Mouse (Mus musculus) hindbrain, embryonic 10.5 days (tissue): ENCODE results near the gene Wbp1l. TPM values are rescaled to one million over a fixed set of nuclear protein-coding genes. Genes with fewer than 3 reads are reported as not detected.
A peak's percentile ranks its signal among the peaks of the same experiment; 100 is the strongest.

Source experiments
- DNase-seq: peaks from one replicate; pipeline ENCODE4 v3.0.0-alpha.2; 2017; ENCODE audit warnings: low spot score
- H3K27ac ChIP-seq: fragments of 300-500 bp; sonication (generic); 2 replicates; pipeline ENCODE4 v1.5.1; 2016; ENCODE audit warnings: mild to moderate bottlenecking, moderate library complexity
- H3K27me3 ChIP-seq: fragments of 300-500 bp; sonication (generic); 2 replicates; pipeline ENCODE4 v1.6.1; 2016; ENCODE audit warnings: mild to moderate bottlenecking; ENCODE audit not compliant: poor library complexity, insufficient read depth, severe bottlenecking
- H3K36me3 ChIP-seq: fragments of 300-500 bp; sonication (generic); 2 replicates; pipeline ENCODE4 v1.6.1; 2016; ENCODE audit warnings: mild to moderate bottlenecking, moderate library complexity
- H3K4me1 ChIP-seq: fragments of 300-500 bp; sonication (generic); replicated peaks from 2 replicates; pipeline ENCODE4 v1.6.1; 2016; ENCODE audit warnings: mild to moderate bottlenecking
- H3K4me3 ChIP-seq: fragments of 300-500 bp; sonication (generic); 2 replicates; pipeline ENCODE4 v1.5.1; 2016; ENCODE audit warnings: mild to moderate bottlenecking, moderate library complexity
- H3K9me3 ChIP-seq: fragments of 300-500 bp; sonication (generic); 2 replicates; pipeline ENCODE4 v1.6.1; 2016; ENCODE audit warnings: mild to moderate bottlenecking, moderate library complexity
- WGBS: fragments of 180-500 bp; shearing (Covaris S2); methylation state at CpG from one replicate; pipeline ENCODE4 v1.1.7; 2016; 5-methylcytosine and 5-hydroxymethylcytosine counted together
- polyA plus RNA-seq: library from polyadenylated mRNA; unstranded; fragments of >200 nt; fragmentation: Nextera tagmentation; extraction: Ambion mirVana; gene quantifications from 2 replicates; pipeline ENCODE4 v1.2.1, GENCODE M21; 2016

Gene Wbp1l
- polyA plus RNA-seq, 1 experiment from 2014 or later: 54.4 TPM

- 0 out of 2 replicates have a peak, but pooled peaks cover 3% of the 10 kb centered on the region for H3K9me3 ChIP-seq
- peak overlapping the region; percentile 89 for H3K27ac ChIP-seq
- H3K27me3 ChIP-seq: no peaks in the 10 kb centered on the region
- WGBS: 20% methylated on average over 19 of the region's 19 CpGs
- H3K36me3 ChIP-seq: peaks cover 25% of the 10 kb centered on the region
- H3K4me3 ChIP-seq: peak overlapping the region; percentile 49
- DNase-seq: peak; percentile 61
- H3K4me1 ChIP-seq: peaks cover 84% of the 10 kb centered on the region
These were observed 25.2 kb downstream of the Wbp1l start for GRCm38 (mm10) chr19:46623790-46624772.

- 93% methylated on average over 12 of the region's 12 CpGs for WGBS
These were observed 26.1 kb downstream of the Wbp1l start for GRCm38 (mm10) chr19:46625015-46625414.

GRCm38 (mm10) chr19:46625519-46625918 is 26.6 kb downstream of the Wbp1l start:
- H3K4me1 ChIP-seq: peaks cover 77% of the 10 kb centered on the region
- peaks cover 24% of the 10 kb centered on the region for H3K36me3 ChIP-seq
- H3K9me3 ChIP-seq: 0 out of 2 replicates have a peak, but pooled peaks cover 3% of the 10 kb centered on the region
- H3K4me3 ChIP-seq: peak overlapping the region; percentile 49; the same call in 1 of the 2 replicates
- peak overlapping the region; percentile 89 for H3K27ac ChIP-seq
- 68% methylated on average over 10 of the region's 10 CpGs for WGBS
- no peak for DNase-seq
- no peaks in the 10 kb centered on the region for H3K27me3 ChIP-seq

More at GRCm38 (mm10) chr19:46625015-46625414, 26.1 kb downstream of the Wbp1l start:
- Histone ChIP-seq H3K9me3 (0 out of 2 replicates have a peak, but pooled peaks cover 3% of the 10 kb centered on the region), H3K27ac (peak overlapping the region; percentile 89), H3K4me3 (peak overlapping the region; percentile 49; the same call in 1 of the 2 replicates), H3K36me3 (peaks cover 24% of the 10 kb centered on the region), H3K4me1 (peaks cover 81% of the 10 kb centered on the region), H3K27me3 (no peaks in the 10 kb centered on the region)
- DNase-seq: no peak

GRCm38 (mm10) chr19:46628403-46628802 is 29.5 kb downstream of the Wbp1l start:
- WGBS: 94% methylated on average over 10 of the region's 10 CpGs
- Histone ChIP-seq H3K4me1 (peaks cover 49% of the 10 kb centered on the region), H3K9me3 (0 out of 2 replicates have a peak, but pooled peaks cover 3% of the 10 kb centered on the region), H3K27ac (peak overlapping the region; percentile 30; the same call in 1 of the 2 replicates), H3K27me3 (no peaks in the 10 kb centered on the region), H3K4me3 (no peak overlapping the region), H3K36me3 (peaks cover 38% of the 10 kb centered on the region)
- DNase-seq: no peak

GRCm38 (mm10) chr19:46629807-46630206 is 30.9 kb downstream of the Wbp1l start:
- DNase-seq: no peak
- Histone ChIP-seq H3K4me1 (peaks cover 35% of the 10 kb centered on the region), H3K27ac (no peak overlapping the region; the same call in 1 of the 2 replicates), H3K27me3 (no peaks in the 10 kb centered on the region), H3K9me3 (0 out of 2 replicates have a peak, but pooled peaks cover 3% of the 10 kb centered on the region), H3K36me3 (peaks cover 38% of the 10 kb centered on the region), H3K4me3 (no peak overlapping the region)
- 81% methylated on average over 9 of the region's 9 CpGs for WGBS

- Histone ChIP-seq H3K4me3 (no peak overlapping the region), H3K27me3 (no peaks in the 10 kb centered on the region), H3K27ac (no peak overlapping the region), H3K9me3 (no peaks in the 10 kb centered on the region), H3K4me1 (peaks cover 37% of the 10 kb centered on the region), H3K36me3 (peaks cover 26% of the 10 kb centered on the region)
- WGBS: 92% methylated on average over 9 of the region's 9 CpGs
- no peak for DNase-seq
These were observed 32.8 kb downstream of the Wbp1l start for GRCm38 (mm10) chr19:46631637-46632036.

- no peaks in the 10 kb centered on the region for H3K9me3 ChIP-seq
- DNase-seq: no peak
- H3K27ac ChIP-seq: no peak overlapping the region; the same call in 1 of the 2 replicates
- no peaks in the 10 kb centered on the region for H3K27me3 ChIP-seq
- no peak overlapping the region for H3K4me3 ChIP-seq
- WGBS: 66% methylated on average over 9 of the region's 9 CpGs
- H3K36me3 ChIP-seq: peaks cover 38% of the 10 kb centered on the region
- H3K4me1 ChIP-seq: peaks cover 27% of the 10 kb centered on the region
These were observed 36.9 kb downstream of the Wbp1l start for GRCm38 (mm10) chr19:46635766-46636165.

- H3K27me3 ChIP-seq: no peaks in the 10 kb centered on the region
- H3K4me1 ChIP-seq: peaks cover 45% of the 10 kb centered on the region
- H3K9me3 ChIP-seq: no peaks in the 10 kb centered on the region
- no peak overlapping the region for H3K27ac ChIP-seq
- 87% methylated on average over 6 of the region's 6 CpGs for WGBS
- no peak overlapping the region for H3K4me3 ChIP-seq
- no peak for DNase-seq
- H3K36me3 ChIP-seq: peaks cover 24% of the 10 kb centered on the region
These were observed 38.7 kb downstream of the Wbp1l start for GRCm38 (mm10) chr19:46637598-46637997.

- H3K4me1 ChIP-seq: peaks cover 60% of the 10 kb centered on the region
These were observed 40.2 kb downstream of the Wbp1l start for GRCm38 (mm10) chr19:46639053-46639452.

GRCm38 (mm10) chr19:46639496-46639895 is 40.6 kb downstream of the Wbp1l start:
- DNase-seq: no peak
- Histone ChIP-seq H3K36me3 (peaks cover 24% of the 10 kb centered on the region), H3K9me3 (no peaks in the 10 kb centered on the region), H3K27ac (no peak overlapping the region), H3K27me3 (no peaks in the 10 kb centered on the region), H3K4me1 (peaks cover 64% of the 10 kb centered on the region), H3K4me3 (no peak overlapping the region)
- 96% methylated on average over 14 of the region's 14 CpGs for WGBS

More at GRCm38 (mm10) chr19:46639053-46639452, 40.2 kb downstream of the Wbp1l start:
- Histone ChIP-seq H3K27me3 (no peaks in the 10 kb centered on the region), H3K4me3 (no peak overlapping the region), H3K9me3 (no peaks in the 10 kb centered on the region), H3K36me3 (peaks cover 24% of the 10 kb centered on the region), H3K27ac (no peak overlapping the region)
- no peak for DNase-seq

- Histone ChIP-seq H3K36me3 (peaks cover 37% of the 10 kb centered on the region), H3K4me3 (no peak overlapping the region), H3K27ac (no peak overlapping the region; the same call in 1 of the 2 replicates), H3K27me3 (no peaks in the 10 kb centered on the region), H3K4me1 (peaks cover 70% of the 10 kb centered on the region), H3K9me3 (no peaks in the 10 kb centered on the region)
- DNase-seq: no peak
- 92% methylated on average over 8 of the region's 8 CpGs for WGBS
These were observed 41.9 kb downstream of the Wbp1l start for GRCm38 (mm10) chr19:46640780-46641179.

- peaks cover 45% of the 10 kb centered on the region for H3K36me3 ChIP-seq
- WGBS: 70% methylated on average over 19 of the region's 19 CpGs
- H3K4me1 ChIP-seq: peaks cover 71% of the 10 kb centered on the region
- no peak overlapping the region for H3K4me3 ChIP-seq
- DNase-seq: peak; percentile 38
- H3K27ac ChIP-seq: peak overlapping the region; percentile 77
- H3K9me3 ChIP-seq: no peaks in the 10 kb centered on the region
- no peaks in the 10 kb centered on the region for H3K27me3 ChIP-seq
These were observed 42.7 kb downstream of the Wbp1l start for GRCm38 (mm10) chr19:46641420-46642085.
